Mouse (Mus musculus) liver, adult 2 months (tissue): ENCODE results near the gene Abca9.

Experiments
- CTCF ChIP-seq: fragments of 200-500 bp; IDR thresholded peaks from 2 replicates; pipeline ENCODE4 v1.5.1; 2011; ENCODE audit warnings: low read depth, low read length, control low read depth
- POLR2A ChIP-seq: fragments of 200-500 bp; IDR thresholded peaks from 2 replicates; pipeline ENCODE4 v1.6.1; 2011; ENCODE audit warnings: low read length, control low read depth; ENCODE audit not compliant: insufficient read depth; ENCODE audit errors: extremely low read depth

DNA sequence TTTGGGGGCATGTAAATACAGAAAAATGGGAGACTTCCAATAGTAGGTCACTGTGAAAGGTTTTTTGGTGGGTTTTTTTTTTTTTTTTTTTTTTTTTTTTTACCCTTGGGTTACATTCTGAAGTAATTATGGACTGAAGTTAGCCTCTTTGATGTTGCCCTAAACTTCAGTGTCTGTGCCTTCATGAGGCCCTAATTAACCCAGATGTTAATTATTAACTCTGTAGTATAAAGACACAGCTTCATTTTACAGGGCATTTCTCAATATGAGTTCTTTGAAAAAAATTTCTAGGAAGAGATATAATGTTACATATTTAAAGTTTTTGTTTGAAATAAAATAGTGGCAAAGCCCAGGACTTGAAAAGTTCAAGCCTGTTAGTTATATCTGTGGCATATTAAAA, 2.6 kb downstream of the Abca9 start:
- no peak for TF ChIP-seq POLR2A
- TF ChIP-seq CTCF: no peak
